Mouse (Mus musculus) WW6 (cell line): ENCODE data around the gene Pheta1.

Source experiments
- DNase-seq: peaks from one replicate; pipeline ENCODE4 v3.0.0-alpha.2; 2013; ENCODE audit warnings: low read depth, low spot score

Gene Pheta1

DNA sequence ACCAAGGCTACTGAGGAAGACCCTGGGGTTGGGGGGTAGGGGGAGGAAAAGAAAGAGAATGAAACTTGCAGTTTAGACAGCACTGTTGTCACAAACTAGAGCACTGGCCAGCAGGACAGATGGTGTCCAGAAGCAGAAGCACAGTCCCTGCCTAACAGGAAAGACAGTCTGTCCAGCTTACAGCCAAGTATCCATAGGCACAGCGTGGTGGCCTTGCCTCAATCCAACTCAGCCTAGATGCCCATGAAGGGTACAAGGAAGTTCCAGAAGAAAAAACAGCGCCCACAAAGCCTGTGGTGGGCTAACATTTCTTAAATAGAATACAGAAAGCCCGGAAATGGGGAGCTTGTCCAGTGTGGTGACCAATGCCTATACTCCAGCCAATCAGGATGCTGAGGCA is 23.2 kb upstream of the Pheta1 start:
- DNase-seq, result no peak

DNA sequence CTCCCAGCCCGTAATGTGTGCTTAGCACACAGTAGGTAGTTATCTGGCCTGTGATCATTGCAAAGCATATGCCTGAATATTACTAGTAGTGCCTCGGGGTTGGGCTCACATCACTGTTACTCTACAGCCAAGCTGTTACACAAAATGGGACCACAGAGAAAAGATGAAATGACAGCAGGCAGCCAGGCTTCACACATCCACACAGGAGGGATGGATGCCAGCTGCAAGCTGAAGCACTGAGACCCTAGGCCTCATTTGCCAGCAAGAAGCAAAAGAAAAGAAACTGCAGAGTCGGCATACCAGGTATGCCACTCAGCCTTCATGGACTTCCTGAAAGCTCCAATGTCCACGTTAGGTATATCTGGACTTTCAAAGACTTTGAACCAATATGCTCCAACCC is 20.9 kb upstream of the Pheta1 start:
- DNase-seq, result no peak

DNA sequence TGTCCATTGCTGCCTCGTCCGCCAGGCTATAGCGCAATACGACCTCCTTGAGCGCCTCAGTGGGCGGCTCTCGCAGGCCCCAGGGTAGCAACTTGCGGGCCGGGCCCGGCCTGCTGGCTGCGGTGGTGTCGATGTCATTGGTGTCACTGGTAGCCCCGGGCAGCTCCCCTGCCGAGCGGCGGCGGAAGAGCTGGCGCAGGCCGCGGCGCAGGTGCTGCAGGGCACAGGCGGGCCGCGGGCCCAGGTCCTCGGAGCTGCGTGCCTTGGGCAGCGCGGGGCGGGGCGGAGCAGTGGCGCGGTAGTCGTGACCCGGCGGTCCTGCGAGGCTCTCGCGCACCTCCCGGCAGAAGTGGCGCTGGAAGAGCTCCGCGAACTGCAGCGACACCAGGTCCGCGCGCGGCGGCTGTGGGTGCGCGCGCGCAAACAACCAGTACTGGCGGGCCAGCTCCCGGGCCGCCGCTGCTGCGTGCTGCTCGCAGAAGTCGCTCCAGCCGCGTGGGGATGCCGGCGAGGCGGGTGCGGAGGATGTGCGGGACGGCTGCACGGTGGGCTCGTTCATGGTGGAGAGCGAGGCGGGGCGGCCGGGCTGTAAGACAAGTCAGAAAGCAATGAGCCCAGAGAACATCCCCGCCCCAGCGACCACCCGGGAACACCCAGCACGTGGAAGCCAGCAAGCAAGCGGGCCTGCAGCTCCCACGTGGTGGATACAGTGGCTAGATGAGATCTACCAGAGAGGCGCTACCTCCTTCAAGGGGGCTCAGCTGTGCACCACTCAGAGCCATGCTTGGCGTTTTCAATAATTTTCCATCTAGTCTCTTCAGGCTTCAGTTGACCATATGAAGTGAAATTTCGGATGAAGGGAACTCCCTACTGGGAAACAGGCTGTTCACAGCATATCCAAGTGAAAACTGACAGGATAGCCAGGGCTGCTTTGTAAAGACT is 20.0 kb upstream of the Pheta1 start:
- no peak for DNase-seq

DNA sequence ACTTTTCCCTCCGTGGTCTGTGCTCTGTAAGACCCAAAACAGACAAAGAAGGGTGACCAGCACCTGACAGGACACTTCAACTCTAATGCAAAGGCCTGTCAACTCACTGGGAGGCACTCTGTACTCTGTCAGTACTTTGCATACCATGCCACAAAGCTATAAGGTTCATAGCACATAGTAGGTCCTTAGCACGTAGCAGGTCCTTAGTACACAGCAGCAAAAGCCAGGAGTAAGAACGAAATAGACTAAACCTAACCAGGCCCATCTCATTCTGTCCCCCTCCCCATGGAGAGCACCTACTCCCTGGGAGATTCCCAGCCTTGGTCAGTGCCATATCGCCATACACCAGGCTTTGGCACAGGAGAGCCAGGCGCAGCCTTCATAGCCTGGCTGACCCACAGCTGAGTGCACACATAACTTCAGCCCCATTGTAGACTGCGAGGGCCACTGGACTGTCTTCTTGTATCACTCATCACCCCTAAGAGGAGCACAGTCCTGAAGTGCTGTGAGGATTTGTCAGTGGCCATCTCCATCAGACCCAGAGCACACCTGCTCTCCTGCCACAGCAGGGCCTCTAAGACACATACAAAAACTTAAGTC is 17.7 kb upstream of the Pheta1 start:
- DNase-seq, result no peak

DNA sequence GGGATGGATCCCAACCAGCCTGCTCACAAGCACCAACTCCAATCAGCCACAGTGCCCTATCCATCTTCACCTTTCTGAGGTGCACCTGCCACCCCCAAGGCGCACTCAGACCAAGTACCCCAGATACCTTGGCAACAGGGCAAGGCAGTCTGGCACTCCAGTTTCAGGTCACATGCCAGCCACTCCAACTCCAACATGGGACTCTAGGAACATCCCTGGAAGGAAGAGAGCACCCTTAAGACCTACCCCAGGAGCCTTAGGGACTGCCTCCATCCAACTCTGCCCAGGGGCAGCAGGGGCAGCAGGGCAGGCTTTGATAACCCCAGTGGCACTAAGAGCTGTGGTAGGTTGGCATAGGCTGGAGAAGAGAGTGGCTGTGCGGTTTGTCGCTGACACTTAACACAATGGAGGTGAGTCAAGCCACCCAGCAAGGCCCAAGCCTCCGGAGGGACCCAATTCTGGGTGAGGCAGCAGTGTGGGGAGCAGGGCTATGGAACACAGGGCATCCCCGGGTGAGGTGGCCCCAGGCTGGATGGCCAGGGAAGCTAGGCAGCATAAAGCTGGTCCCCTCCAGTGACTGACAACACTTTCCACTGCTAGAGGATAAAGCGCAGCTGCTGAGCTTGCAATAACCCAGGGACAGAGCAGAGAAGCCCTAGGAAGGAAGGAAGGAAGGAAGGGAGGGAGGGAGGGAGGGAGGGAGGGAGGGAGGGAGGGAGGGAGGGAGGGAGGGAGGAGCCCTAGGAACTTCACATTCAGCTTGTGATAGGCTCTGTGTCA is 16.2 kb upstream of the Pheta1 start:
- no peak for DNase-seq

DNA sequence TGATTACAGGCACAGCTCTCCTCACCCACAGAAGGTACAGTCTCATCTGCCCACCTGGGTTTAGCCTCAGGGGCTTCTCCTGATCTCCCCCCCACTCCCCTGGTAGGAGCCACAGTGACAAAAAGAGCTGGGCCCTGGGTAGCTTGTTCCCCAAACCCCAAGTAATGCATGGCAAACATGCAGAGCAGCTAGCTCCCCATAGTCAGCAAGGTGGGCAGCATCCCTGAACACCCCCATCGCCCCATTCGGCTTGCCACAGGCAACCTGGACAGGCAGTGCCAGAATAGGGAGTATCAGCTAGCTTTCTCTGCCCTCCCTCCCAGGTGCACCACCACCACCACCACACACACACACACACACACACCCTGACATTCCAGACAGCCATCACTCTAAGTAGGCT is 15.6 kb upstream of the Pheta1 start:
- no peak for DNase-seq

DNA sequence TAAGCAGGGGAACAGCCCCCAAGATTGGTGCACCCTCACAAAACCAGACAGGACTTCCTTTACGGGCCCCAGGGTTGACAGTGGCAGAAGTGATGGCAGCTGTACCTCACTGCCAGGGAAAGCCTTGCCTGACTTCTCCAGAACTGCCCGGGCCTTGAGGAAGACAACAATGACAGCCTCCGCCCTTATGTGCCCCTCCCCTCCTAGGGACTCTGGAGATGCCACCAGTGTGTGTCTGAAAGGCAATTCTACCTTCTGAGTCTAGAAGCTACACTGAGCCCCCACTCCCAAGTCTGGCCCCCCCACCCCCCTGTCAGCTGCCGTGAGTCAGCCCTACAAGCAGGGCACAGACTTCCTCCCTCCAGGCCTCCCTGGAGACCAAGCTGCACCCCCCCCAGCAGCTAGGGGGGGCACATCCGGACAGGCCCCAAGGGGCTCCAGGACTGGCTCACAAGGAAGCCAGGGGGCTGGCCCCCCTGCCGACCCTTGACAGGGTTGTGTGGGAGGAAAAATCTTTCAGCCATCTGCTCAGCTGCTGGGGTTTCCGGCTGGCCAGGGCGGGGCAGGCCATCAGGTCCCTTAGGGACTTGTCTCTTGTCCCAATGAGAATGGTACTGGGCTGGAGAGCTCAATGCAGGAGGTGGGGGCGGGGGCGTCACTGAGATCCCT is 15.1 kb upstream of the Pheta1 start:
- DNase-seq, result no peak

DNA sequence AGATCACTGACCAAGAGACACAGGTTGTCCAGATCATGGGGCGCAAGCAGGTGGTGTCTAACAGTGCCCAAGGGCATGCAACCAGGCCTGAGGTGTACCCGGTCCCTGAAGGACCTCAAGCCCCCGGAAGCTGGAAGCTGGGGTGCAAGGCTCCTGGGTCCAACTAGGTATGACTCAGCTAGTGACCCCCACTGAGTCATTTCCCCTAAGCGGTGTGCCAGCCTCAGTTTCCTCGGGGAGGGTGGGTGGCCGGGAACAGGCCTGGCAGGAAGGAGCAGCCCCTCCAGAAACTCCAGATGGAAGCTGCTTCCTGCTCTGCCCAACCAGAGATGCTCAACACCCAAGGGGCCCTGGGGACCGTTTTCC is 14.6 kb upstream of the Pheta1 start:
- DNase-seq, result no peak

DNA sequence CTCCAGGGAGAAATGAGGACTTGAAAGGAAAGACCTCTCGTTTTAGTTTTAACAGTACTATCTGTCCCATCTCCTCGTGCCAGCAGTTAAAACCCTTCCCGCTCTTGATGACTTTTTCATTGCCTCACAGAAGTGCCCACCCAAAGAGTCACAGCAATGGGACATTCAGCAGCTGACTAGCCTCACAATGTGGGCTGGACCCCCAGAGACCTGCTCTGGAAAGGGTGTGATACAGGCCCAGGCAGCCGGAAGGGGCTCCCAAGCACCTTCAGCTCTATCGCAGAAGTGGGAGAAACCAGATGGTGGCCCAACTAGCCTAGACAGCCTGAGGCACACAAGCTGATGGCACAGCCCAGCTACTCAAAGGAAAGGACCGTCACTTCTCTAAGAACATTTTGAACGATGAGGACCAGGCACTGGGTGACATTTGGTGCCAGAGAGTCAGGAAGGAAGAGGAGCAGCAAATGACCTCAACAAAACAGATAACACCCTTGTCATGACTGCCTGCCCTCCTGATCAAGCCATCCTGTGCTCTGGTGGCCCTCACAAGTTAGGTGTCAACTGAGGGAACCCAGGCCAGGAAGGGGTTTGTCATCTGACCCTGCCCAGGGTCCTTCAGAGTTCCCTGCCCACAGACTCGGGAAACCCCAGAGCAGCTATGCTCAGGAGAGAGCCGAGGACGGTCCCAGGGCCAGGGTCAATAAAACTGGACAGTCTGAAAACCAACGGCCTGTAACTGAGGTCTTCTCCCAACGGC is 13.6 kb upstream of the Pheta1 start:
- DNase-seq, result no peak

DNA sequence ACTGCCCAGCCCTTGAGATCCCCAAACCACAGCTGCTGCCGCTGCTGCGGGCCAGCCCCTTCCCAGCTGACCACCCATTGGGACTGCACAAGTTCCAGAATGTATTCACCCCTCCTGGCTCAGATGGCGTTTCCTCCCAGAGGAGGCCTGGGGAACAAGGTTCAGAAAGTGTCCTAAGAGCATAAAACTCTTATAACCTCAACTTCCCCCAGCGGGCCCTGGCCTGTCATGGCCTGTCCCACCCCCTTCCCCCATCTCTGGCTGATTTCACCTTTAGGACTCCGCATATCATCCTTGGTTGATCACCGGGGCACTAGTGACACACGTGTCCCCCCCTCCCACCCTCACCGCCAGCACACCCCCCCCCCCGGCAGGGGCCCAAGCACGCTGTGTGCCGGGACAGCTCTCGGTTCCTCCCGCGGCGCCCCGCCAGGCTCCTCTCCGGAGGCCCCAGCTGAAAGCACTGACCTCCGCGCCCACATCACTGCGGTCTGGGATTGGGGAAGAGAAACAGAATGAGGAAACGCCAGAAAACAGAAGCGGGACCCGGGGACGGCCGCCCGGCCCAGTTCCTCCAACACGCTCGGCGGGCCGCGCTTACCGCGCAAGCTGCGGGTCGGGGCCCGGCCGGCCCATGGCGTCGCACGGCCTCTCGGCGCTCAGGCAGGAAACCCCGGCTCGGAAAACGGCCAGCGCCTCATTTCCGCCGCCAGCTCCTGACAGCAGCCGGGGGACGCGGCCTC is 12.7 kb upstream of the Pheta1 start:
- DNase-seq, result no peak

DNA sequence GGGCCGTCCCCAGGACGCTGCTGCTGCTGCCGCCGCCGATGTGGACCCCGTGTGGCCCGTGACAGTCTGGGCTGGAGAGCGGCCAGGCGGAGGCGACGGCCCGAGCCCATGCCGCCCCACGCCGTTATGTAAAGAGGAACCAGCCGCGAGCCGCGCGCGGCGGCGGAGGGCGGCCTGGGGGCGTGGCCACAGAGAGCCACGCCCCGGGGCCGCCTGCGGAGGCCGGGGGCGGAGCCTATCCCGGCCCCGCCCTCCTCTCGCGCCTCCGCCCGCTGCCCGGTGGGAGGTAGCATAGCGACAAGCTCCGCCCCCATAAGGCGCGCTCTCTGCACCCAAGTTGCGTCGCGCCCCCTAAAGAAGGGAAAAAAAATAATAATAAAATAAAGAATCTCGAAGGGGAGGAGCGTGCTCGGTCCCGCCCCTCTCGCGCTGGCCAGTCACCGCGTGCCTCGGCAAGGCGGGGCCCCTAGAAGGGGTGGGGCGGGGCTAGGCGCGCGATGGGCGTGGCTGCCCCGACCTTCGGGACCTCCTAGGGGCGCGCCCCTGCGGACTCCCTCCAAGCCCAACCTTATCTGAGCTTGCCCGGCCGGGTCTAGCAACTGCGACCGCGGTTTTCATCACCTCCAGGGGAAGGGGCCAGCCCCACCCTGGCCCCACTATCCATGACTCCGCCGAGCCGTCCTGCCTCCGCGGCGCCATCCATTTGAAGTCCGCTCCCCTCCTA is 11.9 kb upstream of the Pheta1 start:
- DNase-seq, result peak; percentile 84

DNA sequence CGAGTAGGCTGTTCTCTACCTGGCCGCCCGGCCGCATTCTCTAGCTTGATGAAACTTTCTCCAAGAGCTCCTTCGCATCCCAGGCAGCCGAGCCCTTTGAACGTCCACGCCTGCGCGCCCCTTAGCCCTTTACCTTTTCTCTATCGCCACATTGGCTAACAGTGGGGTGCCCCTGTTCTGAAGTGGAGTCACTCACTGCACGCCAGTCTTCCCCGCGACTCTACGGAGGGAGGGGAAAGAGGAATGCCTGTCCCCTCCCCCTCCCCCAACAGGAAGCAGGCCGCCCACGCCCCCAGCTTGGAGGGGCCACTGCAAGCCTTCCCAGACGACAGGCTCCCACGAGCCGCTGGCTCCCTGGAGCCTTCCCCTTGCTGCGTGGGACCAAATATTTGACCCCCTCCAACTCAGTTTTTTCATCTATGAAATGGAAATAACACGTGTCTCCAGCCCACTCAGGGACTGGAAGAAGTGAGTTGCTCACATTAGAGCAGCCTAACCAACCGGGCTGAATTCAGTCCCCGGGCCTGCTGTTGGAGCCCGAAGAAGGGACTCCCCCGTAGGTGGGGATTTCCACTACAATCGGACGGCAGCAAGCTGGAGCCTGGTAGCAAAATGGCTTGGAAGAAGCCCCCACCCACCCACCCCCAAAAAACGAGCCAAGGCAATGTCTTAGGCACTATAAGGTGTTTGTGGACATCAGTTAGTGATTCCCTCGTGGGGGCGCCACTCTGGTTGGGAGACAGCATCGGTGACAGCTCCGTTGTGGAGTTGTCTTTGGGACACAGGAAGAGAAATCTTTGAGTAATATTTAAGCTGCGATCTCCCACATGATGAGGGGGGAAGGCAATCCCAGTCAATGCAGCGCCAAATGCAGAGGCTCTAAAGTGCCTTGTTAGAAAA is 11.1 kb upstream of the Pheta1 start, which contains the start of gene Sh2b3:
Gene Sh2b3, minus strand, starts transcription at position 206 of the 900 bp plus-strand sequence.
- DNase-seq, result no peak

DNA sequence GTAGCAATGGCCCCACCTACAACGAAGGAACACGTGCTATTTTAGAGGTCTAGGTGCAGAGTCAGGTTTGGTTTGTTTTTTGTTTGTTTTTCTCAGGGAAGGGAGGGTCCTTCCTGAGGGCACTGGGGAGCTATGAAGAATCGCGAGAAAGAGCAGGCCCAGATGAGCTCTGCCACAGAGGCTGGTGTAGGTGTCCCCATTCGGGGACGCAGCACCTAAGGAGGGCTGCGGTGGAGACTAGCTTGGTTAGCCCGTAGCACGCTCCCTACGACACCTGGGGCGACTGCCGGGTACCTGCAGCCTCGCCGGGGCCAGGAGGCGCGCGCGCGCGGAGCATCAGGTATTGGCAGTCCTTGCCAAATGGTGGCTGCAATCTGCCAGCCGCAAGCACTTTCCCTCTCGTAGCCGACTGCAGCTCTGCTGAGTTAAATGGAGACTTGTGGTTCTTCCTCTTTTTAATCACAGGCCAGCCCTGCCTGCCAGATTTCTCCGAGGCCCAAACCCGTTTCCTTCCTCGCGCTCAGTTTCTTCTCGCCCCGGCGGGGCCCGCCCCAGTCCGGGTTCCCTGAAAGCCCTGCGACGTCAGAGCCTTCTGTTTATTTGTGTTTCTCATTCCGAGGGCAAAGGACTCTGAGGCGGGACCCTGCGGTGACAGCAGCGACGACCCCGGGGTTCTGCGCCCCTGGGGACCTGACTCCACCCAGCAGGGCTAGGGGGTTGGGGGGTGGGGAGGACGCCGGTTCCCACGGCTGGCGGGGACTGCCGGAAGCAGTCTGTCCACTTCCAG is 10.2 kb upstream of the Pheta1 start:
- DNase-seq, result no peak

DNA sequence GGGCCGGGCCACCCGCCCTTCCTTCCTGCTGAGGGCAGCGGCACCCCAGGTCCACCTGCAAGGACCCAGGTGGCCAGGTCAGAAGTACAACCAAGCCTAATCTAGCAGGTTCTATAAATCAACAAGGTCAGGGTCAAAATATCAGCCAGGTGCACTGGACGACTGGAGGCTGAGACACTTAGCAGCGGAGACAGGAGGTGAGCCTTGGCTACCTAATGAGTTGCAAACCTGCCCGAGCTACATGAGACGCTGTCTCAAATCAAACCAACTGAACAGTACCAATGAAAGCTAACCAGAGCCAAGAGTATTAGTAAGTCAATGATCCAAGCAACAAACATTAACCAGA is 9.7 kb upstream of the Pheta1 start:
- DNase-seq, result no peak

DNA sequence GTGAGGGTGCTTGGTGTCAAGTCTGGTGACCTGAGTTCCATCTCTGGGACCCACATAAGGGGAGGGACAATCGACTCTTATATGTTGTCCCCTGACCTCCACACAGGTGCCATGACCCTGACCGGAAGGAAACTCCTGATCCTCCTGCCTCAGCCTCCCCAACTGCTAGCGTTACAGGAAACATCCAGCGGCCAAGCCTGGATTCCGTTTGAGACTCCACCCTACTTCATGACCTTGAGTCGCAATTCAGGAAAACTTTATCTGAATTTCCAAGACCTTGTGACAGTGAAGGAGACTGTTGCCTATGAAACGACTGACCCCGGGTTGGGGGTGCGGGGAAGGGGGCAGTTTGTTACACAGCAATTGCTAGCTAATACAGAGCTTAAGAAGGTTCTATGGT is 7.3 kb upstream of the Pheta1 start:
- DNase-seq, result no peak

DNA sequence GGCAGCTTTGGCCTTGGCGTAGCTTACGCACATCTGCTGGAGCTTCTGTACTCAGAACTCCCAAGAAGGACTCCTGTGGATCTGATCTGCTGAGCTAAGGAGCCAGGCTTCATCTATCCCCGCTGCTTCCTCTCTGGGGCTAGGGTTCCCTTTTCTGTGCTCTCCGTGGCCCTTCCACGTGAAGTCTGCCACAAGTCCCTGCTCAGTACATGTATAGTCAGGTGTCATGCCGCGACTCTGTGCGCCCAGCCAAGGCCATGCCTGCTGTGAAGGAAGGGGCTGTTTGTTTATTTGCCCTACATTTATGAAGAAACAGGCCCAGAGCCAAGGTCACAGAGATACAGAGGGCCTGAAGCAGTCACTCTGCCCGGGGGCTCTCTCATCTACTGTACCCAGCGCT is 6.8 kb upstream of the Pheta1 start:
- no peak for DNase-seq

DNA sequence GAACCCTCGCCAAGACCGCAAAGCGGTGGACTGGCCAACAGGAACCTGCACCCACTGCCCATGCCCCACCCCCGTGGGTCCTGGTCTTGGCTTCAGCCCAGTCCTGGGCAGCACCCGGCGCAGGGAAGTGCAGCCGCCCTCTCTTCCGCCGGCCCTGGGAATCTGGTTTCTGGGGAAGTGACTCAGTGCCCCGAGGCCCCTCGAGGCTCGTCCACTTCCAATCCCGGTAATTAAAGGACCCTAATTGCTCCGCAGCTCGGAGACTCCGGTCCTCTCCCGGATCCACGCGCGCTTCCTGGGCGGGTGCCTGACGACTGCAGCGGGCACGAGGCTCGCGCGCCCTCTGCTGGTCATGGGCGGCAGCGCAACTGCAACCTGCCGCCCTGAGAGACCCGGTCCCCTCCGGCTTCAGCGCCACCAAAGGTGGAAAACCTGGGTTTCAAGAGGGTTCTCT is 6.1 kb upstream of the Pheta1 start:
- DNase-seq, result no peak
